Mouse (Mus musculus): ENCODE data around the gene Spata45. TPM values are rescaled to one million over a fixed set of nuclear protein-coding genes. Genes with fewer than 3 reads are reported as not detected.
"Not testable (repeated sequence)": the region's sequence is repeated elsewhere in the genome, so short reads cannot be mapped to it uniquely, and the experiment has no call there.

The Spata45 gene
- polyA plus RNA-seq, 1 experiment from 2014 or later = not detected

DNA sequence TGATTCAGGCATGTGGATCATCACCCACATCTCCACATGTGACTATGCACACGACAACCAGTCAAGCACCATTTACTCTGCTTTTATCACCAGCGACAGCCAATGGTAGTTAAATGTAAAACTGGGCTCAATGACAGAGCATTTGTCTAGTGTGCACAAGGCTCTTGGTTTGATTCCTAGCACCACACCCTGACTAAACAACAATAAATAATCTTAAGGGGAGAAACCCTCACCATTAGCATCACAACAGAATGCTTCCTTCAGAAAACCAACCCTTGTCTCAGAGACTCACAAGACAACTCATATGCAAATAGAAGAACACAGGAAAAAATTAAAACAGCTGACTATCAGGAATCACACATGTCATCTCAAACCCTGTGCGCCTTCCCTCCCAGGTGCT, 22.2 kb upstream of the Spata45 start:
- Histone ChIP-seq H3K4me1 (replicated peaks; ENCODE audit: control insufficient read depth, insufficient read depth, low read length) (no peaks in the 10 kb centered on the region), H3K9ac (ENCODE audit: low read length) (no peak overlapping the region), H3K4me2 (ENCODE audit: low read depth, low read length, severe bottlenecking) (no peak overlapping the region), H3K9me3 (ENCODE audit: control insufficient read depth, low read length) (no peaks in the 10 kb centered on the region), H3K4me3 (ENCODE audit: low read depth, low read length) (no peak overlapping the region), H3K27ac (ENCODE audit: low read depth, low read length) (no peak overlapping the region), H3K36me3 (ENCODE audit: control insufficient read depth, insufficient read depth, low read length) (no peaks in the 10 kb centered on the region; the same call in 1 of the 2 replicates), H3K27me3 (ENCODE audit: control insufficient read depth, insufficient read depth, low read length) (no peaks in the 10 kb centered on the region)
- no peak for ATAC-seq (replicated peaks; ENCODE audit: low FRiP score)
- no peak for DNase-seq (ENCODE audit: low spot score)
- 95% methylated on average over 3 of the region's 3 CpGs for WGBS

DNA sequence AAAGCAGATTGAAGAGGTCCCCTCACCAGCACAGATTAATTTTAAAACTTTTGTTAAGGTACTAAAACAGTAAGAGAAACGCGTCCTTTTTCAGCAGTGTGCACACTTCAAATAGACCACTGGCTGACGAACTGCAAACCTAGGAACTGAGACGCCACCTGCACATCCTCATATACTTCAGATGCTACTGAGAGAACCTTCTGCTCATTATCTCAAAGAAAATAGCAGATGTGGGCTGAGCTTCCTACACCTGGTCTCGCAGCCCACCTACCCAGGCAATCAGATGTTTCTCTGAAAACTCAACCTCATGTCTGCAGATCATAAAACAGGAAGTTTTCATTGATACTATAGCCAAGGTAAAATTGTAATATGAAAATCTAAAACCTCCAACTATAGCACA, 16.6 kb upstream of the Spata45 start:
- no peak overlapping the region for H3K4me3 ChIP-seq (ENCODE audit: low read depth, low read length)
- no peaks in the 10 kb centered on the region for H3K36me3 ChIP-seq (ENCODE audit: control insufficient read depth, insufficient read depth, low read length)
- ATAC-seq (replicated peaks; ENCODE audit: low FRiP score) = no peak
- DNase-seq (ENCODE audit: low spot score) = no peak
- H3K27ac ChIP-seq (ENCODE audit: low read depth, low read length) = no peak overlapping the region
- no peak overlapping the region for H3K9ac ChIP-seq (ENCODE audit: low read length)
- H3K27me3 ChIP-seq (ENCODE audit: control insufficient read depth, insufficient read depth, low read length) = no peaks in the 10 kb centered on the region
- peaks cover 2% of the 10 kb centered on the region; the same call in 1 of the 2 replicates for H3K4me1 ChIP-seq (replicated peaks; ENCODE audit: control insufficient read depth, insufficient read depth, low read length)
- no peak overlapping the region for H3K4me2 ChIP-seq (ENCODE audit: low read depth, low read length, severe bottlenecking)
- WGBS = 96% methylated on average over 5 of the region's 5 CpGs
- H3K9me3 ChIP-seq (ENCODE audit: control insufficient read depth, low read length) = no peaks in the 10 kb centered on the region

DNA sequence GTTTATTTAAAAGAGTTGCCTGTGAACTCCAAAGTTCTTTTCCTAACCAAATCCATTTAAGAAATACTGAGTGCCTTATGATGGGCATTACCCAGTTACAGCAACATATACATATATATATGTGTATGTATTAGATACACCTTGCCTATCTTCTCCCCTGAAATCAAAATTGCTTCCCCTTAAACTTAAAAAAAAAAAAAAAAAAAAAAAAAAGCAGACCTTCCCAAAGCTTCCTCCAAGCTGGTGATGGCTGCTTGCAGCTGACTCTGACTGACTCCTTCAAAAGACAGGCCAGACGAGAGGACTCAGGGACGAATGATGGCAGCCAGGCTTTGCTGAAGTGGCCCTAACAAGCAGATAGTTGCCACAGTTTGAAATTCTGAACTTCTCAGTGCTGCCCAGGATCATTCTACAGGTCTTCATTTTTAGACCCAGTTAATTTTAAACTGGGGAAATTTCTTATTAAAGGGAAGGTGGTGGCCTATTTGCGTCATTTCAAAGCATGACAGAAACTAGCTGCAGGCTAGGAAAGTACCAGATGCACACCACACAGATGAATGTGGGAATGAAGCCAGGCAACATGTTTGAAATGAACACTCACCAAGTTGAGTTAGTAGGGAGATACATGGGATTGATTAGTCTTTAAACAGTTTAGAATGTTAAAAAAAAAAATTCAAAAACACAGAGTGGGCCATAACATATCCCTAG, 16.1 kb upstream of the Spata45 start:
- H3K9ac ChIP-seq (ENCODE audit: low read length) = no peak overlapping the region
- H3K9me3 ChIP-seq (ENCODE audit: control insufficient read depth, low read length) = no peaks in the 10 kb centered on the region
- DNase-seq (ENCODE audit: low spot score) = no peak
- no peak for ATAC-seq (replicated peaks; ENCODE audit: low FRiP score)
- no peaks in the 10 kb centered on the region for H3K27me3 ChIP-seq (ENCODE audit: control insufficient read depth, insufficient read depth, low read length)
- no peaks in the 10 kb centered on the region for H3K36me3 ChIP-seq (ENCODE audit: control insufficient read depth, insufficient read depth, low read length)
- WGBS = 90% methylated on average over 3 of the region's 3 CpGs
- no peak overlapping the region for H3K27ac ChIP-seq (ENCODE audit: low read depth, low read length)
- H3K4me3 ChIP-seq (ENCODE audit: low read depth, low read length) = no peak overlapping the region
- no peak overlapping the region for H3K4me2 ChIP-seq (ENCODE audit: low read depth, low read length, severe bottlenecking)
- peaks cover 5% of the 10 kb centered on the region; the same call in 1 of the 2 replicates for H3K4me1 ChIP-seq (replicated peaks; ENCODE audit: control insufficient read depth, insufficient read depth, low read length)

- WGBS = 94% methylated on average over 7 of the region's 7 CpGs
- Histone ChIP-seq H3K27me3 (ENCODE audit: control insufficient read depth, insufficient read depth, low read length) (no peaks in the 10 kb centered on the region), H3K4me2 (ENCODE audit: low read depth, low read length, severe bottlenecking) (no peak overlapping the region), H3K36me3 (ENCODE audit: control insufficient read depth, insufficient read depth, low read length) (no peaks in the 10 kb centered on the region), H3K4me3 (ENCODE audit: low read depth, low read length) (no peak overlapping the region), H3K9ac (ENCODE audit: low read length) (no peak overlapping the region), H3K4me1 (replicated peaks; ENCODE audit: control insufficient read depth, insufficient read depth, low read length) (peaks cover 5% of the 10 kb centered on the region; the same call in 1 of the 2 replicates), H3K9me3 (ENCODE audit: control insufficient read depth, low read length) (no peaks in the 10 kb centered on the region), H3K27ac (ENCODE audit: low read depth, low read length) (no peak overlapping the region)
- DNase-seq (ENCODE audit: low spot score) (no peak), ATAC-seq (replicated peaks; ENCODE audit: low FRiP score) (no peak)
Measured at GRCm38 (mm10) chr1:191021016-191021415, 15.4 kb upstream of the Spata45 start.

GRCm38 (mm10) chr1:191023140-191023539, 13.3 kb upstream of the Spata45 start:
- ATAC-seq (replicated peaks; ENCODE audit: low FRiP score) (no peak), DNase-seq (ENCODE audit: low spot score) (no peak)
- no peak overlapping the region for H3K27ac ChIP-seq (ENCODE audit: low read depth, low read length)
- no peak overlapping the region for H3K4me3 ChIP-seq (ENCODE audit: low read depth, low read length)
- no peak overlapping the region for H3K9ac ChIP-seq (ENCODE audit: low read length)
- H3K9me3 ChIP-seq (ENCODE audit: control insufficient read depth, low read length) = no peaks in the 10 kb centered on the region
- WGBS = 95% methylated on average over 2 of the region's 2 CpGs
- H3K36me3 ChIP-seq (ENCODE audit: control insufficient read depth, insufficient read depth, low read length) = no peaks in the 10 kb centered on the region
- H3K4me1 ChIP-seq (replicated peaks; ENCODE audit: control insufficient read depth, insufficient read depth, low read length) = peaks cover 5% of the 10 kb centered on the region; the same call in 1 of the 2 replicates
- no peak overlapping the region for H3K4me2 ChIP-seq (ENCODE audit: low read depth, low read length, severe bottlenecking)
- H3K27me3 ChIP-seq (ENCODE audit: control insufficient read depth, insufficient read depth, low read length) = no peaks in the 10 kb centered on the region

DNA sequence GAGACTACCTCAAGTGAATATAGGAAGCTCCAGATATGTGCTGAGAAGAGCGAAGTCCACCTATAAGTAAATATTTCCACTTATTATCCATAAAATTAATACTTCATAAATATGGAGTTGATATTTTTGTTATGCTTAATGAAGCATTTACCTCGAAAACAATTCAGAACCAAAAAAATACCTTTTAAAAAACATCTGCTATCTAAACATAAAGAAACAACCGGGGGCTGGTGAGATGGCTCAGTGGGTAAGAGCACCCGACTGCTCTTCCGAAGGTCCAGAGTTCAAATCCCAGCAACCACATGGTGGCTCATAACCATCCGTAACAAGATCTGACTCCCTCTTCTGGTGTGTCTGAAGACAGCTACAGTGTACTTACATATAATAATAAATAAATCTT, 12.6 kb upstream of the Spata45 start:
- H3K9ac ChIP-seq (ENCODE audit: low read length); H3K4me2 ChIP-seq (ENCODE audit: low read depth, low read length, severe bottlenecking); H3K27me3 ChIP-seq (ENCODE audit: control insufficient read depth, insufficient read depth, low read length); H3K27ac ChIP-seq (ENCODE audit: low read depth, low read length); H3K36me3 ChIP-seq (ENCODE audit: control insufficient read depth, insufficient read depth, low read length); H3K4me3 ChIP-seq (ENCODE audit: low read depth, low read length); H3K4me1 ChIP-seq (replicated peaks; ENCODE audit: control insufficient read depth, insufficient read depth, low read length); H3K9me3 ChIP-seq (ENCODE audit: control insufficient read depth, low read length); ATAC-seq (replicated peaks; ENCODE audit: low FRiP score); DNase-seq (ENCODE audit: low spot score): not testable (repeated sequence)
- WGBS = 96% methylated on average over 5 of the region's 6 CpGs

GRCm38 (mm10) chr1:191025016-191026012, 11.1 kb upstream of the Spata45 start:
- peaks cover 5% of the 10 kb centered on the region; the same call in 1 of the 2 replicates for H3K4me1 ChIP-seq (replicated peaks; ENCODE audit: control insufficient read depth, insufficient read depth, low read length)
- ATAC-seq (replicated peaks; ENCODE audit: low FRiP score) (peak; percentile 6), DNase-seq (ENCODE audit: low spot score) (peak; percentile 71)
- no peaks in the 10 kb centered on the region for H3K27me3 ChIP-seq (ENCODE audit: control insufficient read depth, insufficient read depth, low read length)
- H3K9me3 ChIP-seq (ENCODE audit: control insufficient read depth, low read length) = no peaks in the 10 kb centered on the region
- WGBS = 2% methylated on average over 69 of the region's 69 CpGs
- peak overlapping the region; percentile 98 for H3K4me2 ChIP-seq (ENCODE audit: low read depth, low read length, severe bottlenecking)
- peak overlapping the region; percentile 59 for H3K27ac ChIP-seq (ENCODE audit: low read depth, low read length)
- H3K4me3 ChIP-seq (ENCODE audit: low read depth, low read length) = peak overlapping the region; percentile 71
- peak overlapping the region; percentile 89 for H3K9ac ChIP-seq (ENCODE audit: low read length)
- no peaks in the 10 kb centered on the region for H3K36me3 ChIP-seq (ENCODE audit: control insufficient read depth, insufficient read depth, low read length)

DNA sequence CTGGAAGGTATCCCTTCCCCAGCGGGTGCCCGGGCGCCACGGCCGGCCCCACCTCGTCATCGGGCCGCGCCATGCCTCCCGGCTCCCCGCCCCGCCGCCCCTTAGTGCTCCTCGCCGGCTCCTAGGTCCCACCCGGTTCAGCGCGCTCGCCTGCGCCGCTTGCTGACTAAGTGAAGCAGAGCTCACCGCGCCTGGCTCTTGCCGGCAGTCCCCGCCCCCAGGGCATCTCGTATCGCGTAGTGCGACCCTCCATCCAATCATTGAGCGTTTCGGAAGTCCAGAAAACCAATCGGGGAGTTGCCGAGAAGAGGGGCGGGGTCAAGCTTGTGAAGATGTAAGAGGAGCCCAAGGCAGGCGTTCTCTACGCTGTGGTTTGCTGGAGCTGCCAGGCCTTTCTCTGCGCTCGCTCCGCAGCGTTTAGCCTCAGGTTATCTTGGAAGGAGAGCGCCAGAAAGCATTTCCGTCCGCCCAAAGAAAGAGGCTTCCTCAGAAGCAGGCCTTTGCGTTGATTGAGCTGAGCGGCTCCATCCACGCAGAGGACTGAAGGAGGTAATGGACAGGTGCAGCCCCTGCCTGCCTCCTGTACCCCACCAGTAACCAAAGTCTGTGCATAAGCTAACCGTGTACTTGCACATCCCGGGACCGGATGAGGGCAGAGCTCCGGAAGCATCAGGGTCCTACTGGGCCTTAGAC, 10.3 kb upstream of the Spata45 start, which contains the start of gene Flvcr1:
Gene Flvcr1, minus strand, starts transcription at position 138 of the 693 bp plus-strand sequence.
- Histone ChIP-seq H3K4me1 (replicated peaks; ENCODE audit: control insufficient read depth, insufficient read depth, low read length) (peaks cover 5% of the 10 kb centered on the region; the same call in 1 of the 2 replicates), H3K9me3 (ENCODE audit: control insufficient read depth, low read length) (no peaks in the 10 kb centered on the region), H3K4me3 (ENCODE audit: low read depth, low read length) (peak within 1 kb of the TSS; percentile 71), H3K27ac (ENCODE audit: low read depth, low read length) (peak within 1 kb of the TSS; percentile 91), H3K9ac (ENCODE audit: low read length) (peak within 1 kb of the TSS; percentile 89), H3K27me3 (ENCODE audit: control insufficient read depth, insufficient read depth, low read length) (no peaks in the 10 kb centered on the region), H3K4me2 (ENCODE audit: low read depth, low read length, severe bottlenecking) (peak within 1 kb of the TSS; percentile 98), H3K36me3 (ENCODE audit: control insufficient read depth, insufficient read depth, low read length) (no peaks in the 10 kb centered on the region)
- peak; percentile 99 for ATAC-seq (replicated peaks; ENCODE audit: low FRiP score)
- under 1% methylated on average over 50 of the region's 50 CpGs for WGBS
- DNase-seq (ENCODE audit: low spot score) = peak; percentile 99
